Mouse (Mus musculus): ENCODE data around the gene Smco3. TPM values are rescaled to one million over a fixed set of nuclear protein-coding genes. Genes with fewer than 3 reads are reported as not detected.

Gene Smco3
- polyA plus RNA-seq, 1 experiment from 2014 or later, result not detected

DNA sequence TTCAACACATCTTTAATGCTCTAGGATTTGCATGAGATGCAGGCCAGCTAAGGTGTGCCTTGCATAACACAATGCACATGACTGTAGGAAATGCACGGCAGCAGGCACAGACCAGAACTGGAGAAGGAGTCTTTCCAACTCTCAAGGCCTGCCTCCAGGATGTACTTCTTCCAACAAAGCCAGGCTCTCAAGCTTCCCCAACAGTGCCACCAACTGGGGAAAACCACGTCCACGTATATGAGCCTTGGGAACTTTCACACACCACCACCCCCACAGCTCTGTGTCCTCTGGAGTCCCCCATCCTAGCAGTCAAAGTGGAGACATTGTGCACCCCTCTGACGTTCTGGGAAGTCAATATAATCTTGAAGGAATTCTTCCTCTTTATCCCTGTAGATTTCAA, 22.1 kb downstream of the Smco3 start:
- H3K27ac ChIP-seq (ENCODE audit: low read depth), result no peak overlapping the region
- no peaks in the 10 kb centered on the region for H3K9me3 ChIP-seq (ENCODE audit: low read length)
- H3K4me3 ChIP-seq (ENCODE audit: low read depth, low read length), result no peak overlapping the region
- no peaks in the 10 kb centered on the region for H3K27me3 ChIP-seq (ENCODE audit: insufficient read depth, low read length)
- no peak overlapping the region for H3K4me2 ChIP-seq (ENCODE audit: low read depth, low read length)
- DNase-seq (no peak), ATAC-seq (no peak)
- peaks cover 10% of the 10 kb centered on the region for H3K4me1 ChIP-seq (ENCODE audit: insufficient read depth)
- no peak overlapping the region for H3K9ac ChIP-seq (replicated peaks)
- peak; percentile 41 for TF ChIP-seq CTCF (IDR thresholded peaks at IDR 0.05; ENCODE audit: low read depth)
- no peak for TF ChIP-seq EP300 (IDR thresholded peaks at IDR 0.05; ENCODE audit: low read depth)
- peaks cover 57% of the 10 kb centered on the region for H3K36me3 ChIP-seq (replicated peaks; ENCODE audit: insufficient read depth, low read length)
- WGBS (ENCODE audit: insufficient replicate concordance), result 49% methylated on average over 4 of the region's 4 CpGs

GRCm38 (mm10) chr6:136811196-136811595, 24.1 kb downstream of the Smco3 start:
- Histone ChIP-seq H3K9ac (replicated peaks) (no peak overlapping the region), H3K27me3 (ENCODE audit: insufficient read depth, low read length) (no peaks in the 10 kb centered on the region), H3K4me1 (ENCODE audit: insufficient read depth) (peaks cover 16% of the 10 kb centered on the region), H3K27ac (ENCODE audit: low read depth) (no peak overlapping the region), H3K9me3 (ENCODE audit: low read length) (no peaks in the 10 kb centered on the region), H3K4me2 (ENCODE audit: low read depth, low read length) (no peak overlapping the region), H3K36me3 (replicated peaks; ENCODE audit: insufficient read depth, low read length) (peaks cover 38% of the 10 kb centered on the region), H3K4me3 (ENCODE audit: low read depth, low read length) (no peak overlapping the region)
- DNase-seq (no peak), ATAC-seq (no peak)
- 86% methylated on average over 10 of the region's 10 CpGs for WGBS (ENCODE audit: insufficient replicate concordance)
- no peak for TF ChIP-seq EP300 (IDR thresholded peaks at IDR 0.05; ENCODE audit: low read depth)
- no peak for TF ChIP-seq CTCF (IDR thresholded peaks at IDR 0.05; ENCODE audit: low read depth)

DNA sequence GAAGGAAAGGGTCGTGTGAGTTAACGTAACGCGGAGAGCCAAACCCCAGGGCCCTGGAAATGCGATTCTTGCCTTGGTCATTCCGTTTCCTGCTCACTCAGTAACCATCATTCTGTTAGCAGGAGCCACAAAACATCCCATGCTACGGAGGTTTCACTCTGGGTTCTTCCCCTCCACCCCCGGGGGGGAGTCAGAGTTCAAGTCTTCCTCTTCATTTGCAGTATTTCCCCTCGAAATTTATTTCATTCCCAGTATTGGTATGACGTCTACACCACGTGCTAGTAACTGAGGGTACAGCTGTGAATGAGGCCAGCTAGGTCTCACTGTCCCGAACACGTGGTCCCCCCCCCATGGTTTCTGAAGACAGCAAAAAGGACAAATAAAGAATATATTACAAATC, 25.6 kb downstream of the Smco3 start:
- 45% methylated on average over 13 of the region's 13 CpGs for WGBS (ENCODE audit: insufficient replicate concordance)
- peak overlapping the region; percentile 91 for H3K9ac ChIP-seq (replicated peaks)
- H3K27me3 ChIP-seq (ENCODE audit: insufficient read depth, low read length), result no peaks in the 10 kb centered on the region
- peaks cover 26% of the 10 kb centered on the region for H3K36me3 ChIP-seq (replicated peaks; ENCODE audit: insufficient read depth, low read length)
- ATAC-seq (no peak), DNase-seq (no peak)
- H3K27ac ChIP-seq (ENCODE audit: low read depth), result peak overlapping the region; percentile 88
- no peaks in the 10 kb centered on the region for H3K9me3 ChIP-seq (ENCODE audit: low read length)
- TF ChIP-seq EP300 (IDR thresholded peaks at IDR 0.05; ENCODE audit: low read depth) (no peak), CTCF (IDR thresholded peaks at IDR 0.05; ENCODE audit: low read depth) (no peak)
- peak overlapping the region; percentile 91 for H3K4me3 ChIP-seq (ENCODE audit: low read depth, low read length)
- H3K4me2 ChIP-seq (ENCODE audit: low read depth, low read length), result peak overlapping the region; percentile 96
- peaks cover 24% of the 10 kb centered on the region for H3K4me1 ChIP-seq (ENCODE audit: insufficient read depth)

GRCm38 (mm10) chr6:136809077-136809476, 26.2 kb downstream of the Smco3 start:
- Histone ChIP-seq H3K9me3 (ENCODE audit: low read length) (no peaks in the 10 kb centered on the region), H3K36me3 (replicated peaks; ENCODE audit: insufficient read depth, low read length) (peaks cover 20% of the 10 kb centered on the region), H3K4me2 (ENCODE audit: low read depth, low read length) (peak overlapping the region; percentile 96), H3K9ac (replicated peaks) (peak overlapping the region; percentile 91), H3K4me3 (ENCODE audit: low read depth, low read length) (peak overlapping the region; percentile 91), H3K27ac (ENCODE audit: low read depth) (peak overlapping the region; percentile 88), H3K27me3 (ENCODE audit: insufficient read depth, low read length) (no peaks in the 10 kb centered on the region), H3K4me1 (ENCODE audit: insufficient read depth) (peaks cover 25% of the 10 kb centered on the region)
- peak; percentile 74 for DNase-seq
- 3% methylated on average over 14 of the region's 14 CpGs for WGBS (ENCODE audit: insufficient replicate concordance)
- no peak; the same call in 1 of the 2 replicates for ATAC-seq
- TF ChIP-seq CTCF (IDR thresholded peaks at IDR 0.05; ENCODE audit: low read depth), result no peak
- TF ChIP-seq EP300 (IDR thresholded peaks at IDR 0.05; ENCODE audit: low read depth), result peak; percentile 14; the same call in 1 of the 2 replicates

- H3K4me3 ChIP-seq (ENCODE audit: low read depth, low read length), result peak overlapping the region; percentile 91
- no peaks in the 10 kb centered on the region for H3K9me3 ChIP-seq (ENCODE audit: low read length)
- H3K27me3 ChIP-seq (ENCODE audit: insufficient read depth, low read length), result no peaks in the 10 kb centered on the region
- H3K9ac ChIP-seq (replicated peaks), result peak overlapping the region; percentile 91
- ATAC-seq (peak; percentile 31), DNase-seq (peak; percentile 69)
- H3K4me1 ChIP-seq (ENCODE audit: insufficient read depth), result peaks cover 25% of the 10 kb centered on the region
- under 1% methylated on average over 26 of the region's 28 CpGs for WGBS (ENCODE audit: insufficient replicate concordance)
- peaks cover 16% of the 10 kb centered on the region for H3K36me3 ChIP-seq (replicated peaks; ENCODE audit: insufficient read depth, low read length)
- H3K4me2 ChIP-seq (ENCODE audit: low read depth, low read length), result peak overlapping the region; percentile 96
- H3K27ac ChIP-seq (ENCODE audit: low read depth), result peak overlapping the region; percentile 88
- TF ChIP-seq CTCF (IDR thresholded peaks at IDR 0.05; ENCODE audit: low read depth) (no peak), EP300 (IDR thresholded peaks at IDR 0.05; ENCODE audit: low read depth) (no peak)
Observed at GRCm38 (mm10) chr6:136808631-136809046, 26.6 kb downstream of the Smco3 start.

DNA sequence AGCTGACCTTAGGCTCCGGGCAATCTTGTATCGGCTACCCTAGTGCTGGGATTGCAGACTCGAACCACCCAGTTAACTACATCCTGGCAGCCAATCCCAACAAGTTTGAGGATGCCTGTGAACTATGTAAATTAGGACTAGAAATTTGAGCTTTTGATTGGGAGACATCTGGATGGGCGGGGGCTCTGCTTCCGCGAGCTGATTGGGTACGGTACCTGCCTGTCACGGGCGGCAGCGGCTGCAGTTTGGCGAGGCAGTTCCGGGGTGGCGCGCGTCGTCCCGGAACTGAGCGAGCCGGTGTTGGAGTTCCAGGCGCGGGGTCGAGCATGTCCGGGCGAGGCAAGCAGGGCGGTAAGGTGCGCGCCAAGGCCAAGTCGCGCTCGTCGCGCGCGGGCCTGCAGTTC, 27.2 kb downstream of the Smco3 start, which contains the start of gene H2afj:
H2afj (plus strand) TSS at position 231 of the 404 bp plus-strand sequence.
- Histone ChIP-seq H3K27ac (ENCODE audit: low read depth) (peak within 1 kb of the TSS; percentile 88), H3K9ac (replicated peaks) (peak within 1 kb of the TSS; percentile 91), H3K4me3 (ENCODE audit: low read depth, low read length) (peak within 1 kb of the TSS; percentile 91), H3K4me1 (ENCODE audit: insufficient read depth) (peaks cover 29% of the 10 kb centered on the region), H3K36me3 (replicated peaks; ENCODE audit: insufficient read depth, low read length) (peaks cover 11% of the 10 kb centered on the region), H3K9me3 (ENCODE audit: low read length) (no peaks in the 10 kb centered on the region), H3K4me2 (ENCODE audit: low read depth, low read length) (peak within 1 kb of the TSS; percentile 96), H3K27me3 (ENCODE audit: insufficient read depth, low read length) (no peaks in the 10 kb centered on the region)
- under 1% methylated on average over 34 of the region's 34 CpGs for WGBS (ENCODE audit: insufficient replicate concordance)
- TF ChIP-seq CTCF (IDR thresholded peaks at IDR 0.05; ENCODE audit: low read depth) (no peak), EP300 (IDR thresholded peaks at IDR 0.05; ENCODE audit: low read depth) (peak; percentile 77)
- ATAC-seq (peak; percentile 83), DNase-seq (peak; percentile 99)

All from liver, postnatal 0 days (tissue).